Mouse (Mus musculus) G1E (cell line): ENCODE measurements around the gene Znrf1.

Source experiments
- CTCF ChIP-seq: IDR thresholded peaks from 2 replicates; pipeline ENCODE4 v1.5.1; 2012; ENCODE audit warnings: low read depth, low read length, inconsistent platforms, mixed read lengths
- POLR2AphosphoS5 ChIP-seq: IDR thresholded peaks from 2 replicates; pipeline ENCODE4 v1.6.1; 2012; ENCODE audit warnings: low read depth, low read length, inconsistent platforms; ENCODE audit not compliant: insufficient replicate concordance

DNA sequence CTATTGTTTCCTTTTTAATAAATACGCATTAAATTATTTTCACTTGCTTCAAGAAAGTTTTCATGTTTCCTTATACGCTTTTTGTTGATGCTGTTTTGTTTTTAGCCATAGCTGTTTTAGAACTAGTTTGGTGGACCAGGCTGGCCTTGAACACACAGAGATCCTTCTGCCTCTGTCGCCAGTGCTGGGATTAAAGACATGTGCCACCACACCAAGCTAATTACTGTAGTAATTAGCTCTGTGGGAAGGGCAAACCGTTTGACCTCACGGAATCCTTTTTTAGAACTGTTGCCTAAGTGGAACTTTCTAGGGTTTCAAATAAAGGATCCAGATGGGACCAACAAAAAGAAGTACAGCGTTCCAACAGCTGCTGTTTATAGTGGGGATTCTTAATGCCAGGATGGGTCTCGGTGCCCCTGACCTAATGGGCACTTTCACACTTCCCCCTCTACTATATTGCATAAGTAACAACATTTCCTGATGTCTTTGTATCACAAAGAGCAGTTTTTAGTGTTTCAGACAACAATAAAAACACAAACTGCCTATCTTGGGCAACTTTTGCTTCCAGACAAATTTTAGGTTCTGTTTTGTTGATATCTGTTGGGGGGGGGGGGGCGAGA is 15.7 kb downstream of the Znrf1 start:
- TF ChIP-seq CTCF (no peak), POLR2AphosphoS5 (no peak)
